Mouse (Mus musculus): Measurements from ENCODE around the gene Trip11. TPM values are rescaled to one million over a fixed set of nuclear protein-coding genes. Genes with fewer than 3 reads are reported as not detected.

Gene Trip11
- polyA plus RNA-seq, 1 experiment from 2014 or later = 11.0 TPM

GRCm38 (mm10) chr12:101851314-101851713 is 61.8 kb downstream of the Trip11 start:
- no peaks in the 10 kb centered on the region for H3K36me3 ChIP-seq (ENCODE audit: control insufficient read depth, insufficient read depth, low read length)
- no peaks in the 10 kb centered on the region for H3K9me3 ChIP-seq (ENCODE audit: control insufficient read depth, low read length)
- WGBS = 92% methylated on average over 9 of the region's 9 CpGs
- no peak for DNase-seq (ENCODE audit: low spot score, missing footprints)
- no peak overlapping the region for H3K27ac ChIP-seq (ENCODE audit: low read depth, low read length)
- ATAC-seq (ENCODE audit: low FRiP score) = no peak
- H3K4me3 ChIP-seq (ENCODE audit: low read depth, low read length) = no peak overlapping the region
- H3K4me2 ChIP-seq = no peak overlapping the region
- no peaks in the 10 kb centered on the region for H3K27me3 ChIP-seq (ENCODE audit: control insufficient read depth, insufficient read depth, low read length)
- H3K9ac ChIP-seq (ENCODE audit: low read length) = no peak overlapping the region
- H3K4me1 ChIP-seq (ENCODE audit: control insufficient read depth, insufficient read depth, low read length) = no peaks in the 10 kb centered on the region

- no peak overlapping the region for H3K9ac ChIP-seq (ENCODE audit: low read length)
- H3K27ac ChIP-seq (ENCODE audit: low read depth, low read length) = no peak overlapping the region
- H3K9me3 ChIP-seq (ENCODE audit: control insufficient read depth, low read length) = no peaks in the 10 kb centered on the region
- H3K4me3 ChIP-seq (ENCODE audit: low read depth, low read length) = no peak overlapping the region
- ATAC-seq (ENCODE audit: low FRiP score) = no peak
- DNase-seq (ENCODE audit: low spot score, missing footprints) = no peak
- H3K4me2 ChIP-seq = no peak overlapping the region
- WGBS = 89% methylated on average over 10 of the region's 10 CpGs
- no peaks in the 10 kb centered on the region for H3K27me3 ChIP-seq (ENCODE audit: control insufficient read depth, insufficient read depth, low read length)
- H3K4me1 ChIP-seq (ENCODE audit: control insufficient read depth, insufficient read depth, low read length) = no peaks in the 10 kb centered on the region
- 0 out of 2 replicates have a peak, but pooled peaks cover 2% of the 10 kb centered on the region for H3K36me3 ChIP-seq (ENCODE audit: control insufficient read depth, insufficient read depth, low read length)
Measured at GRCm38 (mm10) chr12:101836546-101837274, 76.4 kb downstream of the Trip11 start.

GRCm38 (mm10) chr12:101834715-101835114 is 78.4 kb downstream of the Trip11 start:
- H3K36me3 ChIP-seq (ENCODE audit: control insufficient read depth, insufficient read depth, low read length) = 0 out of 2 replicates have a peak, but pooled peaks cover 2% of the 10 kb centered on the region
- no peaks in the 10 kb centered on the region for H3K9me3 ChIP-seq (ENCODE audit: control insufficient read depth, low read length)
- no peak overlapping the region for H3K4me2 ChIP-seq
- no peaks in the 10 kb centered on the region for H3K4me1 ChIP-seq (ENCODE audit: control insufficient read depth, insufficient read depth, low read length)
- ATAC-seq (ENCODE audit: low FRiP score) = no peak
- H3K4me3 ChIP-seq (ENCODE audit: low read depth, low read length) = no peak overlapping the region
- 90% methylated on average over 4 of the region's 4 CpGs for WGBS
- no peak overlapping the region for H3K27ac ChIP-seq (ENCODE audit: low read depth, low read length)
- H3K9ac ChIP-seq (ENCODE audit: low read length) = no peak overlapping the region
- no peak for DNase-seq (ENCODE audit: low spot score, missing footprints)
- no peaks in the 10 kb centered on the region for H3K27me3 ChIP-seq (ENCODE audit: control insufficient read depth, insufficient read depth, low read length)

- no peak for ATAC-seq (ENCODE audit: low FRiP score)
- H3K4me2 ChIP-seq = no peak overlapping the region
- DNase-seq (ENCODE audit: low spot score, missing footprints) = no peak
- H3K4me3 ChIP-seq (ENCODE audit: low read depth, low read length) = no peak overlapping the region
- 93% methylated on average over 8 of the region's 8 CpGs for WGBS
- H3K9me3 ChIP-seq (ENCODE audit: control insufficient read depth, low read length) = no peaks in the 10 kb centered on the region
- no peaks in the 10 kb centered on the region for H3K4me1 ChIP-seq (ENCODE audit: control insufficient read depth, insufficient read depth, low read length)
- H3K36me3 ChIP-seq (ENCODE audit: control insufficient read depth, insufficient read depth, low read length) = 0 out of 2 replicates have a peak, but pooled peaks cover 2% of the 10 kb centered on the region
- H3K27ac ChIP-seq (ENCODE audit: low read depth, low read length) = no peak overlapping the region
- no peaks in the 10 kb centered on the region for H3K27me3 ChIP-seq (ENCODE audit: control insufficient read depth, insufficient read depth, low read length)
- no peak overlapping the region for H3K9ac ChIP-seq (ENCODE audit: low read length)
Measured at GRCm38 (mm10) chr12:101833776-101834175, 79.3 kb downstream of the Trip11 start.

GRCm38 (mm10) chr12:101833115-101833506 is 80.0 kb downstream of the Trip11 start:
- no peak for DNase-seq (ENCODE audit: low spot score, missing footprints)
- no peak overlapping the region for H3K9ac ChIP-seq (ENCODE audit: low read length)
- H3K9me3 ChIP-seq (ENCODE audit: control insufficient read depth, low read length) = no peaks in the 10 kb centered on the region
- H3K4me3 ChIP-seq (ENCODE audit: low read depth, low read length) = no peak overlapping the region
- no peak for ATAC-seq (ENCODE audit: low FRiP score)
- no peaks in the 10 kb centered on the region for H3K4me1 ChIP-seq (ENCODE audit: control insufficient read depth, insufficient read depth, low read length)
- WGBS = 94% methylated on average over 6 of the region's 6 CpGs
- H3K36me3 ChIP-seq (ENCODE audit: control insufficient read depth, insufficient read depth, low read length) = 0 out of 2 replicates have a peak, but pooled peaks cover 2% of the 10 kb centered on the region
- H3K27me3 ChIP-seq (ENCODE audit: control insufficient read depth, insufficient read depth, low read length) = no peaks in the 10 kb centered on the region
- H3K27ac ChIP-seq (ENCODE audit: low read depth, low read length) = no peak overlapping the region
- H3K4me2 ChIP-seq = no peak overlapping the region

GRCm38 (mm10) chr12:101832179-101833114 is 80.6 kb downstream of the Trip11 start:
- H3K27me3 ChIP-seq (ENCODE audit: control insufficient read depth, insufficient read depth, low read length) = no peaks in the 10 kb centered on the region
- H3K36me3 ChIP-seq (ENCODE audit: control insufficient read depth, insufficient read depth, low read length) = 0 out of 2 replicates have a peak, but pooled peaks cover 2% of the 10 kb centered on the region
- no peak overlapping the region for H3K9ac ChIP-seq (ENCODE audit: low read length)
- DNase-seq (ENCODE audit: low spot score, missing footprints) = no peak
- no peak overlapping the region for H3K27ac ChIP-seq (ENCODE audit: low read depth, low read length)
- no peaks in the 10 kb centered on the region for H3K9me3 ChIP-seq (ENCODE audit: control insufficient read depth, low read length)
- ATAC-seq (ENCODE audit: low FRiP score) = no peak
- H3K4me1 ChIP-seq (ENCODE audit: control insufficient read depth, insufficient read depth, low read length) = no peaks in the 10 kb centered on the region
- H3K4me3 ChIP-seq (ENCODE audit: low read depth, low read length) = no peak overlapping the region
- H3K4me2 ChIP-seq = no peak overlapping the region
- 90% methylated on average over 7 of the region's 7 CpGs for WGBS

GRCm38 (mm10) chr12:101831221-101831620 is 81.8 kb downstream of the Trip11 start:
- ATAC-seq (ENCODE audit: low FRiP score) = peak; percentile 40; the same call in 1 of the 2 replicates
- Histone ChIP-seq H3K4me1 (ENCODE audit: control insufficient read depth, insufficient read depth, low read length) (no peaks in the 10 kb centered on the region), H3K27me3 (ENCODE audit: control insufficient read depth, insufficient read depth, low read length) (no peaks in the 10 kb centered on the region), H3K4me2 (no peak overlapping the region), H3K9ac (ENCODE audit: low read length) (no peak overlapping the region), H3K27ac (ENCODE audit: low read depth, low read length) (no peak overlapping the region), H3K9me3 (ENCODE audit: control insufficient read depth, low read length) (no peaks in the 10 kb centered on the region), H3K36me3 (ENCODE audit: control insufficient read depth, insufficient read depth, low read length) (0 out of 2 replicates have a peak, but pooled peaks cover 2% of the 10 kb centered on the region), H3K4me3 (ENCODE audit: low read depth, low read length) (no peak overlapping the region)
- no peak for DNase-seq (ENCODE audit: low spot score, missing footprints)
- 73% methylated on average over 4 of the region's 4 CpGs for WGBS

GRCm38 (mm10) chr12:101823161-101823560 is 89.9 kb downstream of the Trip11 start:
- Histone ChIP-seq H3K27me3 (ENCODE audit: control insufficient read depth, insufficient read depth, low read length) (no peaks in the 10 kb centered on the region), H3K4me2 (no peak overlapping the region), H3K9me3 (ENCODE audit: control insufficient read depth, low read length) (no peaks in the 10 kb centered on the region), H3K9ac (ENCODE audit: low read length) (no peak overlapping the region), H3K4me1 (ENCODE audit: control insufficient read depth, insufficient read depth, low read length) (peaks cover 6% of the 10 kb centered on the region; the same call in 1 of the 2 replicates), H3K27ac (ENCODE audit: low read depth, low read length) (no peak overlapping the region), H3K36me3 (ENCODE audit: control insufficient read depth, insufficient read depth, low read length) (no peaks in the 10 kb centered on the region), H3K4me3 (ENCODE audit: low read depth, low read length) (no peak overlapping the region)
- DNase-seq (ENCODE audit: low spot score, missing footprints) (no peak), ATAC-seq (ENCODE audit: low FRiP score) (no peak)
- 95% methylated on average over 4 of the region's 4 CpGs for WGBS

- no peak overlapping the region for H3K4me3 ChIP-seq (ENCODE audit: low read depth, low read length)
- H3K9ac ChIP-seq (ENCODE audit: low read length) = no peak overlapping the region
- no peaks in the 10 kb centered on the region for H3K9me3 ChIP-seq (ENCODE audit: control insufficient read depth, low read length)
- ATAC-seq (ENCODE audit: low FRiP score) (no peak), DNase-seq (ENCODE audit: low spot score, missing footprints) (no peak)
- no peak overlapping the region for H3K4me2 ChIP-seq
- 30% methylated on average over 3 of the region's 3 CpGs for WGBS
- peaks cover 4% of the 10 kb centered on the region; the same call in 1 of the 2 replicates for H3K27me3 ChIP-seq (ENCODE audit: control insufficient read depth, insufficient read depth, low read length)
- peaks cover 6% of the 10 kb centered on the region; the same call in 1 of the 2 replicates for H3K4me1 ChIP-seq (ENCODE audit: control insufficient read depth, insufficient read depth, low read length)
- H3K36me3 ChIP-seq (ENCODE audit: control insufficient read depth, insufficient read depth, low read length) = no peaks in the 10 kb centered on the region
- no peak overlapping the region for H3K27ac ChIP-seq (ENCODE audit: low read depth, low read length)
Measured at GRCm38 (mm10) chr12:101821596-101821995, 91.5 kb downstream of the Trip11 start.

All from midbrain, embryonic 11.5 days (tissue).